In the genomic region with DNA sequence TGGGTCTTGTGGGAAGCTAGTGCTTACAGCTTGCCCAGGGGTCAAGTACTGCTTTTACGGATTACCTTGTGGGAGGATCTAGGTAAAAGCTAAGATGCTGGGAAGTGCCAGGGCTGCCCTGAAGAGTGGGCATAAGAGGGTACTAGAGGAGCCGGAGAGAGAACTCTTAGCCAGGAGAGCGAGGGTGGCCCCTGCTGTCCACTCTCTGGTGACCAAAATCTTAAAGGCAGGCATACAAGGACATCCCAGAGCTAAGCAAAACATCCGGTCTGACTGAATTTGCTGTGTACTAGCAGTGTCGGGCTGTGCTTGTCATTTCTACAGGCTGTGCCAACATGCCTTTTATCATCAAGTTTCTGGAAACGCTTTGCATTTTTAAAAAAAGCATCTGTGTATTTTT, we compare ENCODE assay signal across 14 mouse cellular contexts. TPM values are rescaled to one million over a fixed set of nuclear protein-coding genes. Genes with fewer than 3 reads are reported as not detected.
DNase-seq lines count a peak whose midpoint lies in the region; ATAC-seq and TF ChIP-seq lines count a peak whose summit lies in the region.
"Had no signal": no experiment of that assay in that cellular context is flagged by ENCODE, and none has a peak within 500 bp of the region (broad histone marks: within the 10 kb centered on the region; RNA-seq: fewer than 3 reads in every experiment).

No protein-coding gene starts in this region.

- H3K36me3 ChIP-seq in forebrain, postnatal 0 days (ENCODE audit: insufficient read depth) = no peaks in the 10 kb centered on the region
- no peaks in the 10 kb centered on the region for H3K36me3 ChIP-seq in forebrain, embryonic 16.5 days (ENCODE audit: control insufficient read depth, insufficient read depth)
- H3K36me3 ChIP-seq in lung, embryonic 15.5 days = peaks cover 18% of the 10 kb centered on the region; the same call in 1 of the 2 replicates
- H3K36me3 ChIP-seq in midbrain, embryonic 11.5 days (ENCODE audit: control insufficient read depth, insufficient read depth, low read length) = no peaks in the 10 kb centered on the region
- H3K36me3 ChIP-seq: neural tube, embryonic 13.5 days had no signal

- no peak overlapping the region for H3K4me3 ChIP-seq in forebrain, postnatal 0 days (ENCODE audit: low read depth, low read length)
- no peak overlapping the region for H3K4me3 ChIP-seq in forebrain, embryonic 16.5 days (replicated peaks; ENCODE audit: low read length)
- H3K4me3 ChIP-seq in lung, embryonic 15.5 days = no peak overlapping the region
- H3K4me3 ChIP-seq in midbrain, embryonic 11.5 days (ENCODE audit: low read depth, low read length) = no peak overlapping the region
- H3K4me3 ChIP-seq: neural tube, embryonic 13.5 days had no signal

- H3K9ac ChIP-seq in forebrain, postnatal 0 days = no peak overlapping the region
- H3K9ac ChIP-seq in forebrain, embryonic 16.5 days (replicated peaks; ENCODE audit: low read depth, low read length) = no peak overlapping the region
- no peak overlapping the region for H3K9ac ChIP-seq in lung, embryonic 15.5 days
- H3K9ac ChIP-seq in midbrain, embryonic 11.5 days (ENCODE audit: low read length) = no peak overlapping the region
- H3K9ac ChIP-seq: hindbrain, embryonic 14.5 days; neural tube, embryonic 13.5 days had no signal

- H3K9me3 ChIP-seq in forebrain, postnatal 0 days (ENCODE audit: low read length) = no peaks in the 10 kb centered on the region
- H3K9me3 ChIP-seq in forebrain, embryonic 16.5 days (ENCODE audit: control insufficient read depth, low read length) = no peaks in the 10 kb centered on the region
- no peaks in the 10 kb centered on the region for H3K9me3 ChIP-seq in lung, embryonic 15.5 days
- no peaks in the 10 kb centered on the region for H3K9me3 ChIP-seq in midbrain, embryonic 11.5 days (ENCODE audit: control insufficient read depth, low read length)
- H3K9me3 ChIP-seq: neural tube, embryonic 13.5 days had no signal

- no peak for ATAC-seq in forebrain, postnatal 0 days
- no peak for ATAC-seq in forebrain, embryonic 16.5 days
- no peak for ATAC-seq in lung, embryonic 15.5 days (ENCODE audit: borderline replicate concordance, extremely low read depth, low FRiP score, low TSS enrichment)
- ATAC-seq in midbrain, embryonic 11.5 days (ENCODE audit: low FRiP score) = no peak

- H3K4me2 ChIP-seq in forebrain, postnatal 0 days (ENCODE audit: low read depth) = no peak overlapping the region
- H3K4me2 ChIP-seq in forebrain, embryonic 16.5 days (ENCODE audit: low read length) = no peak overlapping the region
- no peak overlapping the region for H3K4me2 ChIP-seq in lung, embryonic 15.5 days
- H3K4me2 ChIP-seq in midbrain, embryonic 11.5 days = no peak overlapping the region
- H3K4me2 ChIP-seq: hindbrain, embryonic 14.5 days; neural tube, embryonic 13.5 days had no signal

- DNase-seq in forebrain, postnatal 0 days = peak; percentile 19
- peak; percentile 40 to 52 for DNase-seq in lung, adult 18-20 months
- no peak for DNase-seq in lung, postnatal 14 days
- no peak for DNase-seq in right cerebral cortex, postnatal 10 days (ENCODE audit: low spot score in 2 of 2)
- no peak for DNase-seq in midbrain, embryonic 11.5 days (ENCODE audit: low spot score, missing footprints)
- DNase-seq in T-cell, adult 2 months (ENCODE audit: low spot score) = no peak
- DNase-seq: cerebellum, adult 11 months; cerebellum, postnatal 36 days; liver; thymus, adult 18-20 months had no signal

- 65% methylated on average over 6 of the region's 6 CpGs for WGBS in forebrain, postnatal 0 days
- WGBS in forebrain, embryonic 16.5 days = 76% methylated on average over 6 of the region's 6 CpGs
- 37% methylated on average over 6 of the region's 6 CpGs for WGBS in lung, embryonic 15.5 days
- WGBS in midbrain, embryonic 11.5 days = 82% methylated on average over 6 of the region's 6 CpGs

- no peak for TF ChIP-seq CTCF in forebrain, postnatal 0 days (IDR thresholded peaks at IDR 0.05; ENCODE audit: low read depth)

- H3K27ac ChIP-seq in forebrain, postnatal 0 days (ENCODE audit: low read depth, low read length) = no peak overlapping the region
- no peak overlapping the region for H3K27ac ChIP-seq in forebrain, embryonic 16.5 days (ENCODE audit: low read length)
- peak overlapping the region; percentile 58 for H3K27ac ChIP-seq in lung, embryonic 15.5 days
- H3K27ac ChIP-seq in midbrain, embryonic 11.5 days (ENCODE audit: low read depth, low read length) = no peak overlapping the region
- H3K27ac ChIP-seq: neural tube, embryonic 13.5 days had no signal

- H3K27me3 ChIP-seq in forebrain, postnatal 0 days (ENCODE audit: insufficient read depth, low read length) = no peaks in the 10 kb centered on the region
- H3K27me3 ChIP-seq in forebrain, embryonic 16.5 days (replicated peaks; ENCODE audit: control insufficient read depth, insufficient read depth, low read length) = no peaks in the 10 kb centered on the region
- H3K27me3 ChIP-seq in lung, embryonic 15.5 days = no peaks in the 10 kb centered on the region
- no peaks in the 10 kb centered on the region for H3K27me3 ChIP-seq in midbrain, embryonic 11.5 days (ENCODE audit: control insufficient read depth, insufficient read depth, low read length)
- H3K27me3 ChIP-seq: neural tube, embryonic 13.5 days had no signal

- H3K4me1 ChIP-seq in forebrain, postnatal 0 days (ENCODE audit: insufficient read depth) = peaks cover 6% of the 10 kb centered on the region; the same call in 1 of the 2 replicates
- H3K4me1 ChIP-seq in forebrain, embryonic 16.5 days (replicated peaks; ENCODE audit: control insufficient read depth, insufficient read depth, low read length) = peaks cover 13% of the 10 kb centered on the region
- H3K4me1 ChIP-seq in lung, embryonic 15.5 days = peaks cover 60% of the 10 kb centered on the region
- H3K4me1 ChIP-seq in midbrain, embryonic 11.5 days (ENCODE audit: control insufficient read depth, insufficient read depth, low read length) = no peaks in the 10 kb centered on the region

RNA-seq across cellular contexts. Expression of gene Col5a1, which starts 44.9 kb away (rescaled TPM):
- total RNA-seq in forebrain, postnatal 0 days (2014; rRNA removed) = 9.0 and 23.6 TPM in 2 replicates
- polyA plus RNA-seq in forebrain, postnatal 0 days (2015; fragmentation: Nextera tagmentation; extraction: Ambion mirVana) = 3.4 and 4.8 TPM in 2 replicates
- polyA plus RNA-seq in forebrain, embryonic 16.5 days (2015; fragmentation: Nextera tagmentation; extraction: Ambion mirVana) = 4.8 and 8.7 TPM in 2 replicates
- polyA plus RNA-seq in lung, embryonic 15.5 days (2015; fragmentation: Nextera tagmentation; extraction: Ambion mirVana) = 76.4 and 78.9 TPM in 2 replicates
- 19.7 and 21.6 TPM in 2 replicates for polyA plus RNA-seq in midbrain, embryonic 11.5 days (2014; fragmentation: Nextera tagmentation; extraction: Ambion mirVana)

Comparison
In these comparisons a context has a peak if more than half of its experiments do, and no peak if none do; other contexts are left out.
1. DNase-seq: peak in forebrain, postnatal 0 days (single experiment) and lung, adult 18-20 months (2 of 2); none in lung, postnatal 14 days (single experiment), right cerebral cortex, postnatal 10 days (0 of 2), midbrain, embryonic 11.5 days (single experiment) and T-cell, adult 2 months (single experiment).